Comparison of ENCODE assay signal across 24 mouse cellular contexts in the genomic region with DNA sequence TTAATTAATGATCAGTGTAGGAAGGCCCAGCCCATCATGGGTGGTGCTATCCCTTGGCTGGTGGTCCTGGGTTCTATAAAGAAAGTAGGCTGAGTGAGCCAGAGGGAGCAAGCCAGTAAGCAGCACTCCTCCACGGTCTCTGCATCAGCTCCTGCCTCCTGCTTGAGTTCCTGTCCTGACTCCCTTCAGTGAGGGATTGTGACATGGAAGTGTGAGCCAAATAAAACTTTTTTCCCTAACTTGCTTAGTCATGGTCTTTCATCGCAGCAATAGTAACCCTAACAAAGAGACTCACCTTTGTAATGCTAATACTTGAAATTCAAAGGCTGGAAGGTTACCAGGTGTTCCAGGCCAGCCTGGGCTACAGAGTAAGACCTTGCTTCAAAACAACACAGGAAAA.
A peak's percentile ranks its signal among the peaks of the same experiment; 100 is the strongest.
DNase-seq lines count a peak whose midpoint lies in the region; ATAC-seq and TF ChIP-seq lines count a peak whose summit lies in the region.
"Had no signal": no experiment of that assay in that cellular context is flagged by ENCODE, and none has a peak within 500 bp of the region (broad histone marks: within the 10 kb centered on the region; RNA-seq: fewer than 3 reads in every experiment).

No protein-coding gene starts in this region.

- no peak overlapping the region for H3K4me3 ChIP-seq in stomach, postnatal 0 days (ENCODE audit: low read depth, low read length)
- H3K4me3 ChIP-seq: embryonic facial prominence, embryonic 13.5 days; embryonic facial prominence, embryonic 15.5 days; erythroblast, embryonic 14.5 days; forebrain, embryonic 10.5 days; forebrain, embryonic 12.5 days had no signal

- no peak overlapping the region for H3K9ac ChIP-seq in stomach, postnatal 0 days (ENCODE audit: low read length)
- H3K9ac ChIP-seq: embryonic facial prominence, embryonic 13.5 days; embryonic facial prominence, embryonic 15.5 days; forebrain, embryonic 12.5 days had no signal

- H3K4me1 ChIP-seq in stomach, postnatal 0 days (replicated peaks; ENCODE audit: control insufficient read depth, insufficient read depth) = no peaks in the 10 kb centered on the region
- H3K4me1 ChIP-seq: embryonic facial prominence, embryonic 13.5 days; embryonic facial prominence, embryonic 15.5 days; forebrain, embryonic 10.5 days; forebrain, embryonic 12.5 days had no signal

- H3K4me2 ChIP-seq in stomach, postnatal 0 days (replicated peaks; ENCODE audit: low read depth) = no peak overlapping the region
- H3K4me2 ChIP-seq: embryonic facial prominence, embryonic 13.5 days; embryonic facial prominence, embryonic 15.5 days; forebrain, embryonic 12.5 days had no signal

- H3K27me3 ChIP-seq in stomach, postnatal 0 days (ENCODE audit: control insufficient read depth, insufficient read depth, low read length) = no peaks in the 10 kb centered on the region
- H3K27me3 ChIP-seq: embryonic facial prominence, embryonic 13.5 days; embryonic facial prominence, embryonic 15.5 days; forebrain, embryonic 12.5 days had no signal

- ATAC-seq in stomach, postnatal 0 days (ENCODE audit: low FRiP score, low TSS enrichment) = no peak
- ATAC-seq: activated CD4-positive, CD25-positive, alpha-beta regulatory T cell, adult 4 months; forebrain, embryonic 14.5 days; forebrain, embryonic 16.5 days; Patski had no signal

- TF ChIP-seq EP300 in stomach, postnatal 0 days (optimal IDR thresholded peaks at IDR 0.05) = no peak

- H3K36me3 ChIP-seq in stomach, postnatal 0 days (ENCODE audit: control insufficient read depth, insufficient read depth, low read length) = no peaks in the 10 kb centered on the region
- H3K36me3 ChIP-seq: embryonic facial prominence, embryonic 13.5 days; embryonic facial prominence, embryonic 15.5 days; forebrain, embryonic 10.5 days; forebrain, embryonic 12.5 days; G1E had no signal

- no peaks in the 10 kb centered on the region for H3K9me3 ChIP-seq in stomach, postnatal 0 days (ENCODE audit: control insufficient read depth, low read length)
- H3K9me3 ChIP-seq: embryonic facial prominence, embryonic 13.5 days; embryonic facial prominence, embryonic 15.5 days; forebrain, embryonic 10.5 days; forebrain, embryonic 12.5 days; G1E had no signal

- 81% methylated on average over 2 of the region's 2 CpGs for WGBS in stomach, postnatal 0 days

- TF ChIP-seq CTCF in stomach, postnatal 0 days (IDR thresholded peaks at IDR 0.05; ENCODE audit: low read depth) = no peak

- no peak overlapping the region for H3K27ac ChIP-seq in stomach, postnatal 0 days (replicated peaks)
- H3K27ac ChIP-seq: embryonic facial prominence, embryonic 13.5 days; embryonic facial prominence, embryonic 15.5 days; forebrain, embryonic 10.5 days; forebrain, embryonic 12.5 days had no signal

- DNase-seq in ES-CJ7 (ENCODE audit: low read depth, low spot score) (peak; percentile 88), R1 (ENCODE audit: low read depth, low spot score) (peak; percentile 91)
- no peak for DNase-seq in layer of hippocampus, adult 9-11 months
- DNase-seq in frontal cortex, postnatal 10 days (ENCODE audit: low spot score in 2 of 2) = no peak
- DNase-seq in stomach, postnatal 0 days (ENCODE audit: low spot score) = no peak
- DNase-seq: adrenal gland, adult 8-10 months; adrenal gland, postnatal 14 days; adrenal gland, postnatal 36 days; cerebellum, adult 11-12 months; cerebellum, adult 2 months; cerebellum, adult 9-11 months; cerebellum, postnatal 14 days; cerebellum, postnatal 36 days; embryo, embryonic 11 days had no signal

Comparison
In these comparisons a context has a peak if more than half of its experiments do, and no peak if none do; other contexts are left out.
1. DNase-seq: peak in ES-CJ7 (single experiment) and R1 (single experiment); none in layer of hippocampus, adult 9-11 months (single experiment), frontal cortex, postnatal 10 days (0 of 2) and stomach, postnatal 0 days (single experiment).